Mouse (Mus musculus) erythroblast, embryonic 14.5 days (primary cell): ENCODE measurements around the gene Plac1.

Source experiments
- GATA1 ChIP-seq: IDR thresholded peaks from 2 replicates; pipeline ENCODE4 v1.6.1; 2012; ENCODE audit warnings: low read length, inconsistent platforms, mixed read lengths
- TAL1 ChIP-seq: IDR thresholded peaks from 3 replicates; pipeline ENCODE4 v1.6.1; 2012; ENCODE audit warnings: low read length, inconsistent platforms, mixed read lengths

- TF ChIP-seq GATA1 (no peak), TAL1 (no peak)
Observed at GRCm38 (mm10) chrX:53168623-53169022, 71.3 kb downstream of the Plac1 start.
